Mouse (Mus musculus): ENCODE measurements around the gene Tjp2. TPM values are rescaled to one million over a fixed set of nuclear protein-coding genes. Genes with fewer than 3 reads are reported as not detected.
"Not testable (repeated sequence)": the region's sequence is repeated elsewhere in the genome, so short reads cannot be mapped to it uniquely, and the experiment has no call there.

The Tjp2 gene
- polyA plus RNA-seq, 1 experiment: 0.12 TPM

- no peaks in the 10 kb centered on the region for H3K27me3 ChIP-seq (ENCODE audit: control insufficient read depth)
These were observed 29.6 kb downstream of the Tjp2 start for GRCm38 (mm10) chr19:24195224-24195623.

GRCm38 (mm10) chr19:24194216-24194615 lies 30.6 kb downstream of the Tjp2 start:
- Histone ChIP-seq H3K4me3 (replicated peaks) (no peak overlapping the region), H3K36me3 (ENCODE audit: control insufficient read depth) (no peaks in the 10 kb centered on the region; the same call in 1 of the 2 replicates), H3K9me3 (ENCODE audit: control insufficient read depth, low read length) (peaks cover 5% of the 10 kb centered on the region), H3K27me3 (ENCODE audit: control insufficient read depth) (no peaks in the 10 kb centered on the region), H3K4me1 (ENCODE audit: control insufficient read depth) (no peaks in the 10 kb centered on the region)
- TF ChIP-seq GATA1 (IDR thresholded peaks at IDR 0.05; ENCODE audit: low read length) (no peak), TAL1 (IDR thresholded peaks at IDR 0.05; ENCODE audit: low read length) (no peak)

More at GRCm38 (mm10) chr19:24195224-24195623, 29.6 kb downstream of the Tjp2 start:
- no peak for TF ChIP-seq TAL1 (IDR thresholded peaks at IDR 0.05; ENCODE audit: low read length)
- no peak for TF ChIP-seq GATA1 (IDR thresholded peaks at IDR 0.05; ENCODE audit: low read length)
- no peaks in the 10 kb centered on the region for H3K4me1 ChIP-seq (ENCODE audit: control insufficient read depth)
- H3K9me3 ChIP-seq (ENCODE audit: control insufficient read depth, low read length): peaks cover 5% of the 10 kb centered on the region
- no peaks in the 10 kb centered on the region; the same call in 1 of the 2 replicates for H3K36me3 ChIP-seq (ENCODE audit: control insufficient read depth)
- H3K4me3 ChIP-seq (replicated peaks): no peak overlapping the region

GRCm38 (mm10) chr19:24192946-24193345 lies 31.9 kb downstream of the Tjp2 start:
- Histone ChIP-seq H3K27me3 (ENCODE audit: control insufficient read depth) (no peaks in the 10 kb centered on the region), H3K4me1 (ENCODE audit: control insufficient read depth) (no peaks in the 10 kb centered on the region), H3K9me3 (ENCODE audit: control insufficient read depth, low read length) (peaks cover 5% of the 10 kb centered on the region), H3K4me3 (replicated peaks) (no peak overlapping the region), H3K36me3 (ENCODE audit: control insufficient read depth) (no peaks in the 10 kb centered on the region; the same call in 1 of the 2 replicates)
- no peak for TF ChIP-seq GATA1 (IDR thresholded peaks at IDR 0.05; ENCODE audit: low read length)

- Histone ChIP-seq H3K4me3 (replicated peaks) (no peak overlapping the region), H3K9me3 (ENCODE audit: control insufficient read depth, low read length) (peaks cover 2% of the 10 kb centered on the region; the same call in 1 of the 2 replicates), H3K36me3 (ENCODE audit: control insufficient read depth) (no peaks in the 10 kb centered on the region; the same call in 1 of the 2 replicates), H3K27me3 (ENCODE audit: control insufficient read depth) (no peaks in the 10 kb centered on the region), H3K4me1 (ENCODE audit: control insufficient read depth) (no peaks in the 10 kb centered on the region)
- no peak for TF ChIP-seq GATA1 (IDR thresholded peaks at IDR 0.05; ENCODE audit: low read length)
These were observed 37.0 kb downstream of the Tjp2 start for GRCm38 (mm10) chr19:24187791-24188190.

GRCm38 (mm10) chr19:24187358-24187757 lies 37.5 kb downstream of the Tjp2 start:
- H3K4me1 ChIP-seq (ENCODE audit: control insufficient read depth); H3K27me3 ChIP-seq (ENCODE audit: control insufficient read depth); H3K9me3 ChIP-seq (ENCODE audit: control insufficient read depth, low read length); H3K4me3 ChIP-seq (replicated peaks); H3K36me3 ChIP-seq (ENCODE audit: control insufficient read depth): not testable (repeated sequence)

- TF ChIP-seq GATA1 (IDR thresholded peaks at IDR 0.05; ENCODE audit: low read length): no peak
- TF ChIP-seq TAL1 (IDR thresholded peaks at IDR 0.05; ENCODE audit: low read length): no peak
- peaks cover 2% of the 10 kb centered on the region; the same call in 1 of the 2 replicates for H3K9me3 ChIP-seq (ENCODE audit: control insufficient read depth, low read length)
- H3K27me3 ChIP-seq (ENCODE audit: control insufficient read depth): no peaks in the 10 kb centered on the region
- H3K4me1 ChIP-seq (ENCODE audit: control insufficient read depth): no peaks in the 10 kb centered on the region
- H3K4me3 ChIP-seq (replicated peaks): no peak overlapping the region
- H3K36me3 ChIP-seq (ENCODE audit: control insufficient read depth): no peaks in the 10 kb centered on the region
These were observed 41.1 kb downstream of the Tjp2 start for GRCm38 (mm10) chr19:24183680-24184235.

GRCm38 (mm10) chr19:24180415-24180814 lies 44.4 kb downstream of the Tjp2 start:
- TF ChIP-seq GATA1 (IDR thresholded peaks at IDR 0.05; ENCODE audit: low read length) (no peak), TAL1 (IDR thresholded peaks at IDR 0.05; ENCODE audit: low read length) (no peak)
- Histone ChIP-seq H3K36me3 (ENCODE audit: control insufficient read depth) (no peaks in the 10 kb centered on the region), H3K4me1 (ENCODE audit: control insufficient read depth) (no peaks in the 10 kb centered on the region), H3K27me3 (ENCODE audit: control insufficient read depth) (peaks cover 8% of the 10 kb centered on the region), H3K9me3 (ENCODE audit: control insufficient read depth, low read length) (peaks cover 2% of the 10 kb centered on the region; the same call in 1 of the 2 replicates), H3K4me3 (replicated peaks) (no peak overlapping the region)

GRCm38 (mm10) chr19:24178086-24178485 lies 46.7 kb downstream of the Tjp2 start:
- H3K4me1 ChIP-seq (ENCODE audit: control insufficient read depth): peaks cover 7% of the 10 kb centered on the region
- H3K4me3 ChIP-seq (replicated peaks): no peak overlapping the region
- H3K9me3 ChIP-seq (ENCODE audit: control insufficient read depth, low read length): no peaks in the 10 kb centered on the region
- TF ChIP-seq TAL1 (IDR thresholded peaks at IDR 0.05; ENCODE audit: low read length): no peak
- no peak for TF ChIP-seq GATA1 (IDR thresholded peaks at IDR 0.05; ENCODE audit: low read length)
- no peaks in the 10 kb centered on the region for H3K36me3 ChIP-seq (ENCODE audit: control insufficient read depth)
- H3K27me3 ChIP-seq (ENCODE audit: control insufficient read depth): peaks cover 31% of the 10 kb centered on the region

GRCm38 (mm10) chr19:24176692-24177091 lies 48.1 kb downstream of the Tjp2 start:
- no peak for TF ChIP-seq GATA1 (IDR thresholded peaks at IDR 0.05; ENCODE audit: low read length)
- TF ChIP-seq TAL1 (IDR thresholded peaks at IDR 0.05; ENCODE audit: low read length): no peak
- Histone ChIP-seq H3K36me3 (ENCODE audit: control insufficient read depth) (no peaks in the 10 kb centered on the region), H3K27me3 (ENCODE audit: control insufficient read depth) (peaks cover 45% of the 10 kb centered on the region), H3K9me3 (ENCODE audit: control insufficient read depth, low read length) (no peaks in the 10 kb centered on the region), H3K4me3 (replicated peaks) (no peak overlapping the region), H3K4me1 (ENCODE audit: control insufficient read depth) (peaks cover 7% of the 10 kb centered on the region)

- H3K9me3 ChIP-seq (ENCODE audit: control insufficient read depth, low read length): no peaks in the 10 kb centered on the region
- peak overlapping the region; percentile 65 for H3K4me3 ChIP-seq (replicated peaks)
- peaks cover 47% of the 10 kb centered on the region for H3K27me3 ChIP-seq (ENCODE audit: control insufficient read depth)
- peaks cover 7% of the 10 kb centered on the region for H3K4me1 ChIP-seq (ENCODE audit: control insufficient read depth)
- TF ChIP-seq TAL1 (IDR thresholded peaks at IDR 0.05; ENCODE audit: low read length): no peak
- no peak for TF ChIP-seq GATA1 (IDR thresholded peaks at IDR 0.05; ENCODE audit: low read length)
- H3K36me3 ChIP-seq (ENCODE audit: control insufficient read depth): no peaks in the 10 kb centered on the region
These were observed 49.9 kb downstream of the Tjp2 start for GRCm38 (mm10) chr19:24174896-24175295.
